18 mouse cellular contexts compared by ENCODE assay signal in genomic region chr11:116268313-116268712, GRCm38 (mm10). TPM values are rescaled to one million over a fixed set of nuclear protein-coding genes. Genes with fewer than 3 reads are reported as not detected.
"Had no signal": no experiment of that assay in that cellular context is flagged by ENCODE, and none has a peak within 500 bp of the region (broad histone marks: within the 10 kb centered on the region; RNA-seq: fewer than 3 reads in every experiment).

No protein-coding gene starts in this region.

- H3K9ac ChIP-seq: neural tube, embryonic 13.5 days; neural tube, embryonic 15.5 days; stomach, embryonic 15.5 days had no signal

- H3K27ac ChIP-seq: neural tube, embryonic 13.5 days; neural tube, embryonic 15.5 days; stomach, embryonic 15.5 days; stomach, postnatal 0 days had no signal

- DNase-seq: retina, postnatal 1 day; right cerebral cortex, adult 18-20 months; right cerebral cortex, postnatal 14 days; right cerebral cortex, postnatal 25 days; right cerebral cortex, postnatal 4 days; spleen, adult 18-20 months; thymus, adult 18-20 months; thymus, adult 2 months; thymus, postnatal 14 days; thymus, postnatal 25 days; thymus, postnatal 36 days; thymus, postnatal 4 days had no signal

- H3K9me3 ChIP-seq: neural tube, embryonic 13.5 days; neural tube, embryonic 15.5 days; stomach, embryonic 15.5 days had no signal

- H3K4me3 ChIP-seq: neural tube, embryonic 13.5 days; neural tube, embryonic 15.5 days; stomach, embryonic 15.5 days had no signal

- H3K27me3 ChIP-seq: neural tube, embryonic 13.5 days; neural tube, embryonic 15.5 days; stomach, embryonic 15.5 days had no signal

- H3K4me2 ChIP-seq: neural tube, embryonic 13.5 days; neural tube, embryonic 15.5 days; stomach, embryonic 15.5 days had no signal

RNA-seq across cellular contexts. Expression of gene Galr2, which starts 12.4 kb away (rescaled TPM):
- total RNA-seq: neutrophil, adult 5-6 weeks had no signal
- polyA plus RNA-seq: spleen, adult 2 months had no signal
